Mouse (Mus musculus) stomach, embryonic 15.5 days (tissue): ENCODE results near the gene Aig1. TPM values are rescaled to one million over a fixed set of nuclear protein-coding genes. Genes with fewer than 3 reads are reported as not detected.

Experiments used
- ATAC-seq: fragments of 200-750 bp; cut with Nextera tagmentation; 2 replicates; pipeline ENCODE4 v1.8.0; 2017; ENCODE audit warnings: low read depth, moderate number of reproducible peaks, moderate TSS enrichment; ENCODE audit not compliant: insufficient read depth, low FRiP score
- H3K27ac ChIP-seq: fragments of 300-500 bp; sonication (generic); 2 replicates; pipeline ENCODE4 v1.5.1; 2015; ENCODE audit warnings: mild to moderate bottlenecking, inconsistent platforms
- H3K27me3 ChIP-seq: fragments of 300-500 bp; sonication (generic); replicated peaks from 2 replicates; pipeline ENCODE4 v1.6.1; 2015; ENCODE audit warnings: inconsistent platforms
- H3K36me3 ChIP-seq: fragments of 300-500 bp; sonication (generic); 2 replicates; pipeline ENCODE4 v1.6.1; 2015; ENCODE audit warnings: inconsistent platforms
- H3K4me1 ChIP-seq: fragments of 300-500 bp; sonication (generic); 2 replicates; pipeline ENCODE4 v1.6.1; 2015; ENCODE audit warnings: inconsistent platforms
- H3K4me2 ChIP-seq: fragments of 300-500 bp; sonication (generic); 2 replicates; pipeline ENCODE4 v1.6.1; 2015; ENCODE audit warnings: mild to moderate bottlenecking, inconsistent platforms
- H3K4me3 ChIP-seq: fragments of 300-500 bp; sonication (generic); replicated peaks from 2 replicates; pipeline ENCODE4 v1.5.1; 2015; ENCODE audit warnings: inconsistent platforms
- H3K9ac ChIP-seq: fragments of 300-500 bp; sonication (generic); 2 replicates; pipeline ENCODE4 v1.6.1; 2015; ENCODE audit warnings: inconsistent platforms
- H3K9me3 ChIP-seq: fragments of 300-500 bp; sonication (generic); 2 replicates; pipeline ENCODE4 v1.6.1; 2016; ENCODE audit warnings: inconsistent platforms
- WGBS: fragments of 180-500 bp; shearing (Covaris S2); methylation state at CpG from one replicate; pipeline ENCODE4 v1.1.7; 2015; 5-methylcytosine and 5-hydroxymethylcytosine counted together
- polyA plus RNA-seq: library from polyadenylated mRNA; unstranded; fragments of >200 nt; fragmentation: Nextera tagmentation; extraction: Ambion mirVana; gene quantifications from 2 replicates; pipeline ENCODE4 v1.2.1, GENCODE M21; 2015

Gene Aig1
- polyA plus RNA-seq, 1 experiment from 2014 or later = 45.9 TPM

- H3K9ac ChIP-seq = no peak overlapping the region
- H3K4me3 ChIP-seq = no peak overlapping the region
- H3K9me3 ChIP-seq = no peaks in the 10 kb centered on the region
- H3K4me2 ChIP-seq = no peak overlapping the region
- no peak overlapping the region for H3K27ac ChIP-seq
- no peaks in the 10 kb centered on the region for H3K27me3 ChIP-seq
- ATAC-seq = no peak
- 85% methylated on average over 5 of the region's 5 CpGs for WGBS
- H3K4me1 ChIP-seq = no peaks in the 10 kb centered on the region
- no peaks in the 10 kb centered on the region for H3K36me3 ChIP-seq
Measured at GRCm38 (mm10) chr10:13801296-13801695, 67.5 kb downstream of the Aig1 start.

GRCm38 (mm10) chr10:13793458-13793857 lies 75.3 kb downstream of the Aig1 start:
- Histone ChIP-seq H3K4me1 (no peaks in the 10 kb centered on the region), H3K9me3 (no peaks in the 10 kb centered on the region), H3K36me3 (no peaks in the 10 kb centered on the region), H3K9ac (no peak overlapping the region), H3K27me3 (no peaks in the 10 kb centered on the region), H3K27ac (no peak overlapping the region), H3K4me3 (no peak overlapping the region), H3K4me2 (no peak overlapping the region)
- WGBS = 82% methylated on average over 1 of the region's 1 CpGs
- ATAC-seq = no peak

GRCm38 (mm10) chr10:13792788-13793187 lies 76.0 kb downstream of the Aig1 start:
- no peak for ATAC-seq

GRCm38 (mm10) chr10:13789604-13790003 lies 79.2 kb downstream of the Aig1 start:
- no peaks in the 10 kb centered on the region for H3K27me3 ChIP-seq
- H3K27ac ChIP-seq = no peak overlapping the region
- no peaks in the 10 kb centered on the region for H3K9me3 ChIP-seq
- no peak overlapping the region for H3K4me2 ChIP-seq
- WGBS = 86% methylated on average over 1 of the region's 1 CpGs
- no peak overlapping the region for H3K4me3 ChIP-seq
- no peak overlapping the region for H3K9ac ChIP-seq
- ATAC-seq = no peak
- no peaks in the 10 kb centered on the region for H3K36me3 ChIP-seq
- no peaks in the 10 kb centered on the region for H3K4me1 ChIP-seq

More at GRCm38 (mm10) chr10:13792788-13793187, 76.0 kb downstream of the Aig1 start:
- Histone ChIP-seq H3K9ac (no peak overlapping the region), H3K36me3 (no peaks in the 10 kb centered on the region), H3K27ac (no peak overlapping the region), H3K4me1 (no peaks in the 10 kb centered on the region), H3K9me3 (no peaks in the 10 kb centered on the region), H3K27me3 (no peaks in the 10 kb centered on the region), H3K4me3 (no peak overlapping the region), H3K4me2 (no peak overlapping the region)
- WGBS = 64% methylated on average over 8 of the region's 8 CpGs

GRCm38 (mm10) chr10:13788057-13788456 lies 80.7 kb downstream of the Aig1 start:
- H3K9me3 ChIP-seq = no peaks in the 10 kb centered on the region
- ATAC-seq = no peak
- 87% methylated on average over 9 of the region's 9 CpGs for WGBS
- H3K4me1 ChIP-seq = no peaks in the 10 kb centered on the region
- no peak overlapping the region for H3K9ac ChIP-seq
- no peak overlapping the region for H3K27ac ChIP-seq
- no peaks in the 10 kb centered on the region for H3K27me3 ChIP-seq
- H3K36me3 ChIP-seq = no peaks in the 10 kb centered on the region
- no peak overlapping the region for H3K4me3 ChIP-seq
- H3K4me2 ChIP-seq = no peak overlapping the region

GRCm38 (mm10) chr10:13782774-13783173 lies 86.0 kb downstream of the Aig1 start:
- ATAC-seq = peak; percentile 71; the same call in 1 of the 2 replicates
- Histone ChIP-seq H3K36me3 (no peaks in the 10 kb centered on the region), H3K4me2 (no peak overlapping the region), H3K27ac (no peak overlapping the region), H3K4me1 (no peaks in the 10 kb centered on the region), H3K4me3 (no peak overlapping the region), H3K9ac (no peak overlapping the region), H3K27me3 (no peaks in the 10 kb centered on the region), H3K9me3 (no peaks in the 10 kb centered on the region)
- WGBS = 49% methylated on average over 5 of the region's 5 CpGs

- Histone ChIP-seq H3K36me3 (no peaks in the 10 kb centered on the region), H3K4me2 (no peak overlapping the region), H3K4me3 (no peak overlapping the region), H3K27me3 (no peaks in the 10 kb centered on the region), H3K4me1 (no peaks in the 10 kb centered on the region), H3K9ac (no peak overlapping the region), H3K27ac (no peak overlapping the region), H3K9me3 (no peaks in the 10 kb centered on the region)
- no peak for ATAC-seq
- 74% methylated on average over 10 of the region's 10 CpGs for WGBS
Measured at GRCm38 (mm10) chr10:13782235-13782757, 86.5 kb downstream of the Aig1 start.

GRCm38 (mm10) chr10:13776014-13776413 lies 92.8 kb downstream of the Aig1 start:
- Histone ChIP-seq H3K27me3 (no peaks in the 10 kb centered on the region), H3K4me2 (no peak overlapping the region), H3K4me1 (no peaks in the 10 kb centered on the region), H3K27ac (no peak overlapping the region), H3K9ac (no peak overlapping the region), H3K36me3 (no peaks in the 10 kb centered on the region), H3K4me3 (no peak overlapping the region), H3K9me3 (no peaks in the 10 kb centered on the region)
- ATAC-seq = no peak
- WGBS = 64% methylated on average over 3 of the region's 3 CpGs

- Histone ChIP-seq H3K4me2 (no peak overlapping the region), H3K4me1 (no peaks in the 10 kb centered on the region), H3K9me3 (no peaks in the 10 kb centered on the region), H3K4me3 (no peak overlapping the region), H3K27me3 (no peaks in the 10 kb centered on the region), H3K9ac (no peak overlapping the region), H3K36me3 (no peaks in the 10 kb centered on the region), H3K27ac (no peak overlapping the region)
- no peak for ATAC-seq
- WGBS = 99% methylated on average over 2 of the region's 2 CpGs
Measured at GRCm38 (mm10) chr10:13775411-13775810, 93.4 kb downstream of the Aig1 start.

- H3K27me3 ChIP-seq = no peaks in the 10 kb centered on the region
- no peak overlapping the region for H3K4me2 ChIP-seq
- H3K27ac ChIP-seq = no peak overlapping the region
- H3K36me3 ChIP-seq = no peaks in the 10 kb centered on the region
- H3K9ac ChIP-seq = no peak overlapping the region
- 88% methylated on average over 3 of the region's 3 CpGs for WGBS
- no peaks in the 10 kb centered on the region for H3K4me1 ChIP-seq
- ATAC-seq = no peak
- H3K4me3 ChIP-seq = no peak overlapping the region
- no peaks in the 10 kb centered on the region for H3K9me3 ChIP-seq
Measured at GRCm38 (mm10) chr10:13774910-13775309, 93.9 kb downstream of the Aig1 start.

GRCm38 (mm10) chr10:13770720-13771119 lies 98.1 kb downstream of the Aig1 start:
- WGBS = 81% methylated on average over 1 of the region's 1 CpGs
- no peak overlapping the region for H3K4me3 ChIP-seq
- no peaks in the 10 kb centered on the region for H3K36me3 ChIP-seq
- H3K27me3 ChIP-seq = no peaks in the 10 kb centered on the region
- no peak overlapping the region for H3K9ac ChIP-seq
- no peaks in the 10 kb centered on the region for H3K4me1 ChIP-seq
- no peak overlapping the region for H3K27ac ChIP-seq
- no peak overlapping the region for H3K4me2 ChIP-seq
- no peak for ATAC-seq
- no peaks in the 10 kb centered on the region for H3K9me3 ChIP-seq

GRCm38 (mm10) chr10:13769789-13770188 lies 99.0 kb downstream of the Aig1 start:
- Histone ChIP-seq H3K36me3 (no peaks in the 10 kb centered on the region), H3K4me2 (no peak overlapping the region), H3K27ac (no peak overlapping the region), H3K9ac (no peak overlapping the region), H3K4me3 (no peak overlapping the region), H3K27me3 (no peaks in the 10 kb centered on the region), H3K9me3 (no peaks in the 10 kb centered on the region), H3K4me1 (no peaks in the 10 kb centered on the region)
- WGBS = 81% methylated on average over 2 of the region's 2 CpGs
- ATAC-seq = no peak

- no peak overlapping the region for H3K4me2 ChIP-seq
- ATAC-seq = no peak
- H3K4me1 ChIP-seq = no peaks in the 10 kb centered on the region
Measured at GRCm38 (mm10) chr10:13768866-13769265, 99.9 kb downstream of the Aig1 start.

More at GRCm38 (mm10) chr10:13768866-13769265, 99.9 kb downstream of the Aig1 start:
- no peaks in the 10 kb centered on the region for H3K36me3 ChIP-seq
- H3K9me3 ChIP-seq = no peaks in the 10 kb centered on the region
- H3K9ac ChIP-seq = no peak overlapping the region
- no peaks in the 10 kb centered on the region for H3K27me3 ChIP-seq
- H3K4me3 ChIP-seq = no peak overlapping the region
- H3K27ac ChIP-seq = no peak overlapping the region
